Mouse (Mus musculus) liver, embryonic 14.5 days (tissue): ENCODE measurements around the gene Ssbp2.
A peak's percentile ranks its signal among the peaks of the same experiment; 100 is the strongest.

Source experiments
- CTCF ChIP-seq: IDR thresholded peaks from 2 replicates; pipeline ENCODE4 v1.5.1; 2016; ENCODE audit warnings: antibody characterized with exemption, low read depth, control low read depth
- EP300 ChIP-seq: IDR thresholded peaks from 2 replicates; pipeline ENCODE4 v1.6.1; 2016; ENCODE audit warnings: antibody characterized with exemption, low read depth

- TF ChIP-seq CTCF = no peak
- TF ChIP-seq EP300 = peak; percentile 89
These were observed 80.3 kb downstream of the Ssbp2 start for GRCm38 (mm10) chr13:91540145-91541068.
